Mouse (Mus musculus) kidney, adult 8-10 months (tissue): ENCODE data around the gene Mybpc2.
A peak's percentile ranks its signal among the peaks of the same experiment; 100 is the strongest.

Experiments used
- DNase-seq, 2 experiments: peaks; one replicate each; pipeline ENCODE4 v3.0.0; 2022

Mybpc2 gene

GRCm38 (mm10) chr7:44482836-44483435 lies 41.5 kb downstream of the Mybpc2 start:
- no peak for DNase-seq

DNA sequence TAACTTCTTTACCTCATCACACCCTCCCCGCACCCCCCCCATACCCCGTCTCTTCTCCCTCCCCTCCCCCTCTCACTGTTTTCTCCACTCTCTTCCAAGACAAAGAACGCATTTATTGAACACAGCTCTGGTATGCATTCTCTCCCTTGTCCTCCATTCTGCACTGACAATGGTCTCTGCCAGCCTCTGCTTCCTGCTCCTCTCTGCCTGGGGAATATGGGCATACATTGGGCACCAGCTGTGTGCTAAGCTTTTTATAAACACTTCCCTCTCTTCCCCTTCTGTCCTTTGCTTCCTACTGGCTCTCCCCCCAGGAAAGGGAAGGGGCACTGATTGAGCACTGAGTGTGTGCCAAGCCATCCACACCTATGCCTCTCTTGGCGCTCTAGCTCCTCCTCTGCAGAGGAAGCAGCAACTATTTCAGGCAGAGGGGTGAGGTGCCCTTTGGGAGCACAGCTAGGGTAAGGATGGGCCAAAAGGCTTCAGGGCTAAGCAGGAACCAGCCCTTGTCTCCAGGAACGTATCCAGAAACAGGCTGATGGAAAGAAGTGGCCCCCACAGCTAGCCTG lies 49.3 kb downstream of the Mybpc2 start:
- DNase-seq: no peak

DNA sequence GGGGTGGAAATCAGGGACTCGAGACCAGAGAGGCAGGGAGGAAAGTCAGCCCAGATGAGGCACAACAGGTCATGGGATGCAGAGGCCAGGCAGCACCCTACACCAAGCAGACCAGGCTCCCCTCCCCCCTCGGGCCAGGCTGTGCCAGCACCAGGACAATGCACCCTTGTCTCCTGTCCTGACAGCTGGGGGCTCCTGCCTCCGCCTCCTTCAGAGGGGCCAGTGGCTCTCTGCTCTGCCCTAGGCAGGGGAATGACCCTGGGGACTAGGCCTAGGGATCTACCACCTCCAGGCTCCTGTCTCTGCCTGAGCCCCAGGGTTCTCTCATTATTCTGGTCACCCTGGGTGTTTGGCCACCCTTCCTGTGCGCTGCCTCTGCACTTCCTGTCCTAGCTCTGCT lies 50.0 kb downstream of the Mybpc2 start:
- no peak for DNase-seq

DNA sequence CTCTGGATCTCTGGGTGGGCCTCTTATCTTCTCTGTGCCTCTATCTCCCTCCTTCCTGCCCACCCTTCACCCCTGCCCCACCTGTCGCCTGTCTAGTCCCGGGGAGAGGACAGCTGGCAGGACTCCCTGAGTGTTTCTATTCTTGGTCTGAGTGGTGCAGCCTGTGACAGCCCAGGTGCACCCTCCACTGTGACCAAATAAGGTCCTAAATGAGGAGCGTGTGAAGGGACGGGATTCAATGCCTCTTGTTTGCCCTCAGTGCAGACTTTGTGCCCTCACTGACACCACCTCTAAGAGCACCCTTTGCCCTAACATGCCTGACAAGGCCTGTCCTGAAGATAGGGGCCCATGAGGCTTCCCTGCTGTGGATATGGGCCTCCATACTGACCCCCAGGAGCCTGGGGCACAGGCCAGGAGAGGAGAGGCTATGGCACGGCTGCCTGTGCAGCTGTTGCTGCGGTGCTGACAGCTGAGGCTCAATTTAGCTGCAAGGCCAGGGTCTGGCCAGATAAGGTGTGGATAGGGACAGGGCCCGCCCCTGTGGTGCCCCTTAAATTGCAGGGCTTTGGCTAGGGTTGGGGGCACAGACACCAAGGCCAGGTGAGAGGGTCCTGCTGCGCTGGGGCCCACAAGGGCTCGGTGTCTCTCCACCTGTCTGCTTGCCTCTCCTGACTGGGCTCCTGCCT lies 51.4 kb downstream of the Mybpc2 start:
- DNase-seq: no peak

- no peak for DNase-seq
Measured at GRCm38 (mm10) chr7:44472558-44472885, 51.9 kb downstream of the Mybpc2 start.

- DNase-seq: no peak
Measured at GRCm38 (mm10) chr7:44471880-44472557, 52.4 kb downstream of the Mybpc2 start.

DNA sequence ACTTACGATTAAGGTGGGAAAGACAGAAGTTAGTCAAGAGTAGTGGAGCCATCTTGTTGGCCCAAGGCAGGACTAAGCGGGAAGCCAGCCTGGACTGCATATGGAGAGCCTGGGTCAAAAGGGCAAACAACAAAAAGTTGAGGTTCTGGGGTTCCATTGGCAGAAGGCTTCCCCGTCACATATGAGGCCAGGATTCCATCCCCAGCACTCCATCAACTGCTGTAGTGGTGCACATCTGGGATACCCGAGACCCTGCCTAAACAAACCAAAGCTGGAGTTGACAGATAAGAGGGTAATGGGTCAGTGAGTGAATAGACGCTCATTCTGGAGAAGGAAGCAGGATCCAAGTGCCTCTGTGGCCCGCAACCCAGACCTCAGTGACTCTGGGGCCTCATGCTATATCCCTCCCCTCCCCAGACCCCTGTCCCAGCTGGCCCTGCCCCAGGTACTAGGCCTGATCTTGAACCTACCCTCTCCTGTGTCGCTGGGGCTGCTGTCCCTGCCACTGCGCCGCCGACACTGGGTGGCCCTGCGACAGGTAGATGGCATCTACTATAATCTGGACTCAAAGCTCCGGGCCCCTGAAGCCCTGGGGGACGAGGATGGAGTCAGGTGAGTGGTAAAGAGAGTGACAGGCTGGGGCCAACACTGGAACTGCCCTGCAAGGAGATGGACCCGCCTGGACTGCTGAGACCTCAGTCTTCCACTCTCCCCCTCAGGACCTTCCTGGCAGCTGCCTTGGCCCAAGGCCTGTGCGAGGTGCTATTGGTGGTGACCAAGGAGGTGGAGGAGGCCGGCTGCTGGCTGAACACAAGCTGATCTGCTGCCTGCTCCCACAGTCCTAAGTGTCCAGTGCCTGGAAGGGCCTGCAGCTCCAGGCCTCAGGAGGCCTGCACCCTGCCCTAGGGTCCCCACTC lies 53.5 kb downstream of the Mybpc2 start:
- no peak for DNase-seq

- DNase-seq: no peak
Measured at GRCm38 (mm10) chr7:44469677-44470675, 54.5 kb downstream of the Mybpc2 start.

DNA sequence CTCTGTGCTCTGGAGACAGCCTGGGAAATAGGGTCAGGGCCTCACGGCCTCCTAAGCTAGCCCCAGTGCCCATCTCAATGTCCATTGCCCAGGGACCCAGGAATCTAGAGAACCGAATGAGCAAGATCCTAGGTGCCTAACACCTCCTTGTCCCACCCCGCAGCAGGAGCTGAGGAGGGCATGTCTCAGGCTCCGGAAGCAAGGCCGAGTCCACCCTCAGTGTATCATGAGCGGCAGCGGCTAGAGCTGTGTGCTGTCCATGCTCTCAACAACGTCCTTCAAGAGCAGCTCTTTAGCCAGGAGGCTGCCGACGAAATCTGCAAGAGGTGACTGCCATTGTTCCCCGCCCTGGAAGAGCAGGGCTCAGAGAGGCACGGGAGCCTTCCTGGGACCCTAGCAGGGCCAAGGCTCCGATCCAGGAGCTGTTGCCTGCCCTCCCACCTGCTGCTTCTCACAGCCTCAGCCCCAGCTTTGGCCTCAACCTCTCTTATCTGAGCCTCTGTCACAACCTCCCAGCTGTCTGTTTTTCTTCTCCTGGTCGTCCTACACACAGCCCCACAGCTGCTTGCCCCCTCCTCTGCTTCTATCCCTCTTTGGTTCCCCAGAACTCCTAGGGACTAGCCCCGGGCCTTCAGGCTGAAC lies 55.7 kb downstream of the Mybpc2 start:
- DNase-seq: no peak

DNA sequence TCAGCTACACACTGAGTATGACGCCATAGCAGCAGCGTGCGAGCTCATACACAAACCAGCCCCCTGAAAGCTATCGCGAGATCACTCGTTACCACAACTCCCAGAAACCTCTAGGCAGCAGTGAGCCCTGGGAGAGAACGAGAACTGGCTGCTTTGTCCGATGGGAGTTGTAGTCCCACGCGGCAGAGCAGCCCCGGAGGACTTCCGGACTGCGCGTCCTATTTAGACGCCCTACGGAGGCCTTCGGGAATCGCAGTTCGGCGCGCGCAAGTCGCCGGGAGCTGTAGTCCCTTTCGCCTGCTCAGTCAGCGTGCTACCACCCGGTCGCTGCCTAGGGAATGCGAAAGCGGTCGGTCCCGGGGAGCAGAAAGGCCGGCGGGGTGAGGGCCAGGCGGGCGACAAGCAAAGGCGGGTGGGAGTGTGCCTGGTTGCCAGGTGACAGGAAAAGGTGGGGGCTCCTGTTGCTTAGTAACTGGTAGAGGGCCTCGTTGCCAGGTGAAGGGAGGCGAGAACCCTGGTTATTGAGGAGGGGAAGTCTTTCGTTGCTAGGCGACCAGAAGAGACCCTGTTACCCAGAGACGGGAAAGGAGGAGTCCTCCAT lies 56.5 kb downstream of the Mybpc2 start, which contains the start of gene Josd2:
Gene Josd2, plus strand, starts transcription at position 170 of the 601 bp plus-strand sequence.
- peak; percentile 96 to 98 for DNase-seq

DNA sequence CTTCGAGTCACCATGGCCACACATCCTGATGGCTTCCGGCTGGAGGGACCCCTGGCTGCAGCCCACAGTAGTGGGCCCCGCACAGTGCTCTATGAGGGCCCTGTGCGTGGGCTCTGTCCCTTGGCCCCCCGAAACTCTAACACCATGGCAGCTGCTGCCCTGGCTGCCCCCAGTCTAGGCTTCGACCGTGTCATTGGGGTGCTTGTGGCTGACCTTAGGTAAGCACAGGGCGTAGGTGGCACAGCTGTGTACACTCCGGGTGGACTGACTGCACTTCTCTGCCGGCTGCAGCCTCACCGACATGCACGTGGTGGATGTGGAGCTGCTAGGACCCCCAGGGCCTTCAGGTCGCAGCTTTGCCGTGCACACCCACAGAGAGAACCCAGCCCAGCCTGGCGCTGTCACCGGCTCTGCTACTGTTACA lies 57.6 kb downstream of the Mybpc2 start:
- DNase-seq: no peak

DNA sequence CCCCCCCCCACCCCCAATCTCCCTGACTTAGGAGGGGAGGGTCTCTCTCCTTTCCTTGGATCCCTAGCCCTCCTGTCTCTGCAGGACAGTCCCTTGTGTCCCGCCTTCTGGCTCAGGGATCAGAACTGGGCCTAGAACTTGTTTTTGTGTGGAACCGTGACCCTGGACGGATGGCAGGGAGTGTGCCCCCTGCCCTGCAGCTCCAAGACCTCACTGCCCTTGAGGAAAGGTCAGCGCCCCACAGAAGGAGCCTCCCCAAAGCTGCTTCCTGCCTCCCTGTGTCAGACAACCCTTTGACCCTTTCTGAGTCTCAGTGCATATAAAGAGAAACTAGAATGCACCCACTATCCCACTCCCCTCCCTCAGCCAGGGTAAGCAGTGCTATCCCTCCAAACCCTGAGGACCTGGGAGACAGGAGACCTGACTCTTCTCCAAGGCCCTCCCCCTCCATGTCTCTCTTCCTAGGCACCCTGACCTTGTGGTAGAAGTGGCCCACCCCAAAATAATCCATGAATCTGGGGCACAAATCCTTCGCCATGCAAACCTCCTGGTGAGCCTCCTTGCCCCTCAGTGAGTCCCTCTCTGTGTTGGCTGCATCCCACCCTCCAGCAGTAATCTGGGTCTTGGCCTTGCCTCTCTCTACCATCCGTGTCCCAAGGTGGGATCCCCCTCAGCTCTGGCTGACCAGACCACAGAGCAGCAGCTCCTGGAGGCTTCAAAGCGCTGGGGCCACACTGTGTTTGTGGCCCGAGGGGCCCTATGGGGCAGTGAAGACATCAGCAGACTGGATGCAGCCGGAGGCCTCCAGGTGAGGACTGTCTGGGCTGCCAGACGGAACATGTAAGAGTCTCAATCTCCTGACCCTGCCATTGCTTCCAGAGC lies 58.2 kb downstream of the Mybpc2 start:
- no peak for DNase-seq

DNA sequence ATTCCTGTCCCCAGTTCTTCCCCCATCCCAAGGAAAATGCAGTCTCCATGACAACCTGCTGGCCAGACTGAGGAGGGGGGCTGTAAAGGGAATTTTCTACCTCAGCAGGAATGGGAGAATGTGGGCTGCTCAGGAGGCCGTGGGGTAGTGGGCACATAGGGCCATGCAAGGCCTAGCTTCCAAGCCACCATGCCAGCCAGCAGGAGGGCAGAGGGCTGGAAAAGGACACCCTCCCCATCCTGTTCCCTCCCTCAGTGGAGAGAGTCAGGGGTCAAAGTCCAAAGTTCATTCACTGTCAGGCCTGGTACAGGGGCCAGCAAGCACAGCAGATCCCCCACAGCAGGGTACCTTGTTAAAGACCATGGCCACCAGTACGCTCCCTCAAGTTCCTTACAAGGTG lies 59.3 kb downstream of the Mybpc2 start, which contains the start of gene Aspdh:
Gene Aspdh, plus strand, starts transcription at position 281 of the 400 bp plus-strand sequence.
- DNase-seq: peak; percentile 77 to 83

- no peak for DNase-seq
Measured at GRCm38 (mm10) chr7:44464511-44464910, 59.9 kb downstream of the Mybpc2 start.

DNA sequence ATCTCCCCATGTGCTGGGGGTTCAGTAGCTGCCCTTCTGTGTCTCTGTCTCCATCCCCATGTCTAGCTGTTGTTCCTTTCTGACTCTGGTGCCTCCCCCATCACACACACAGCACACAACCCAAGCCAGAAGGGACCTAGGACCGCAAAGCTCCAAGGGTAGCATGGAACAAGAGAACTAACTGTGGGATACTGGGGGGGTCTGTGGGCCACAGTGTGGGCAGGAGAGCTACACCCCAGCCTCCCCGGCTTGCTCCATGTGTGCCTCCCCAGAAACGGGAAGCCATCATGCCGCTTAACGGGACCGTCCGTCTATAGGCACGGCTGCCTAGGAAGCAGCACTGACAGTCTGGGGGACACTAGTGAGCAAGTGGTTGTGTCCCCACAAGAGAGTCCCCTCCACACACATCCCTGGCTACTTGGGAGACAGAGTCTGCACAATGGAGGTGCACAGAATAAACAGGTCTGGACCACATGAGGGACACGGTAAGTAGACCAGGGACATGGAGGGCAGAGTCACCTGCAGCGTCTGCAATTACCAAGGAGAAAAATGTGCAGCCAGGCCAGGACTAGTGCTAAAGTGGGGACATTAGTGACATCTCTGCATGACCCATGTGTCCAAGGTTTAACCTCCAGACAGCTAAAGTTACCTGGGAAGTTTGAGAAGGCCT lies 60.8 kb downstream of the Mybpc2 start:
- no peak for DNase-seq

GRCm38 (mm10) chr7:44463056-44463425 lies 61.4 kb downstream of the Mybpc2 start:
- DNase-seq: no peak

DNA sequence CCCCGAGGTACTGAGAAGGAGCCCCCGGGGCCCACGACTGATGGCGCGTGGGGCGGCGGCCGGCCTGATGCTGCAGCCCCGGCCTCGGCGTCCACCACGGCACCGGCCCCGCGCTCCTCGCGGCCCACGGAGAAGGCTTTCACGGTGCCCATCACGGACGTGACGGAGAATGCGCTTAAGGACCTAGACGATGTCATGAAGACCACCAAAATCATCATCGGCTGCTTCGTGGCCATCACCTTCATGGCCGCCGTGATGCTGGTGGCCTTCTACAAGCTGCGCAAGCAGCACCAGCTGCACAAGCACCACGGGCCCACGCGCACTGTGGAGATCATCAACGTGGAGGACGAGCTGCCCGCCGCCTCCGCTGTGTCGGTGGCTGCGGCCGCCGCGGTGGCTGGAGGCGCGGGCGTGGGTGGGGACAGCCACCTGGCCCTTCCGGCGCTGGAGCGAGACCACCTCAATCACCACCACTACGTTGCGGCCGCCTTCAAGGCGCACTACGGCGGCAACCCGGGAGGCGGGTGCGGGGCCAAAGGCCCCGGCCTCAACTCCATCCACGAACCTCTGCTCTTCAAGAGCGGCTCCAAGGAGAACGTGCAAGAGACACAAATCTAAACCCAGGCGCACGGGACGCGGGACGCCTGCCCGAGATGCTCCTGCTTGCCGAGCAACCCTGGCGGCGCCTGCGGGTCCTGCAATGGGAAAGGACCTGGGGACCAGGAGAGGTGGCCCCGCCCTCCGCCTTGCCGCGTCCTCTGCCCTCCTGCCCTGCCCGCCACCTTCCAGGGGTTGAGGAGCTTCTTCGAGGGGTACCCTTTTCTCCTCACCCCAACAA lies 62.0 kb downstream of the Mybpc2 start:
- peak in 1 of 2 experiments; percentile 42 for DNase-seq
